Mouse (Mus musculus) erythroblast, embryonic 14.5 days (primary cell): Measurements from ENCODE around the gene S100a10.

Experiments
- GATA1 ChIP-seq: IDR thresholded peaks from 2 replicates; pipeline ENCODE4 v1.6.1; 2012; ENCODE audit warnings: low read length, inconsistent platforms, mixed read lengths
- TAL1 ChIP-seq: IDR thresholded peaks from 3 replicates; pipeline ENCODE4 v1.6.1; 2012; ENCODE audit warnings: low read length, inconsistent platforms, mixed read lengths

DNA sequence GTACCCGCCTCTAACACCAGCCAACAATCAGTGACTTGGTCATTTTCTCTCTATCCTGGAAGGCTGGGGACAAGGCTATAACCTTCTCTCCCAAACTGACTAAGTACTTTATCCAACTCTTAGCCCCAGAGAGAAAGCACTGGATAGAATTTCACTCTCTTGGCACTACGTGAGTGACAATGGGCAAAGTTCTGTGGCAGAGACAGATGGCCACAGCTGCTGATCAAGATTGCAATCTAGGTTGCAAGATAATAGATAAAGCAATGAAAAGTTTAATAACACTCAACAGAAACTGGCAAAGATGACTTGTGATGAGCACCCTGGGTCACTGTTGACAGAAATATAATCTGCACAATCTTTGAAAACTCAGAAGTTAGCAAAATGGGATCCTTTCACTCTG, 14.2 kb downstream of the S100a10 start:
- no peak for TF ChIP-seq TAL1
- no peak for TF ChIP-seq GATA1
